Mouse (Mus musculus): Measurements from ENCODE around the gene 4930524B15Rik. TPM values are rescaled to one million over a fixed set of nuclear protein-coding genes. Genes with fewer than 3 reads are reported as not detected.

Gene 4930524B15Rik
- polyA plus RNA-seq, 1 experiment from 2014 or later, result 0.18 TPM

GRCm38 (mm10) chr11:32013014-32013427 is 47.6 kb downstream of the 4930524B15Rik start:
- peak overlapping the region; percentile 25; the same call in 1 of the 2 replicates for H3K27ac ChIP-seq
- TF ChIP-seq CTCF (IDR thresholded peaks at IDR 0.05; ENCODE audit: low read depth), result no peak
- DNase-seq (ENCODE audit: low spot score), result no peak
- H3K9me3 ChIP-seq (replicated peaks; ENCODE audit: low read length), result no peaks in the 10 kb centered on the region
- H3K27me3 ChIP-seq (ENCODE audit: insufficient read depth, low read length), result no peaks in the 10 kb centered on the region
- no peak overlapping the region for H3K4me3 ChIP-seq (replicated peaks; ENCODE audit: low read depth, low read length)
- no peak overlapping the region for H3K9ac ChIP-seq (ENCODE audit: low read depth, low read length)
- WGBS, result 70% methylated on average over 4 of the region's 4 CpGs
- H3K4me1 ChIP-seq (replicated peaks; ENCODE audit: insufficient read depth, low read length), result 0 out of 2 replicates have a peak, but pooled peaks cover 3% of the 10 kb centered on the region
- H3K36me3 ChIP-seq (ENCODE audit: insufficient read depth, low read length), result no peaks in the 10 kb centered on the region
- peak; percentile 33; the same call in 1 of the 2 replicates for ATAC-seq (replicated peaks; ENCODE audit: low FRiP score, low read depth)
- no peak overlapping the region for H3K4me2 ChIP-seq (ENCODE audit: low read length)

- no peak for DNase-seq (ENCODE audit: low spot score)
- no peak for ATAC-seq (replicated peaks; ENCODE audit: low FRiP score, low read depth)
- Histone ChIP-seq H3K4me1 (replicated peaks; ENCODE audit: insufficient read depth, low read length) (0 out of 2 replicates have a peak, but pooled peaks cover 3% of the 10 kb centered on the region), H3K36me3 (ENCODE audit: insufficient read depth, low read length) (no peaks in the 10 kb centered on the region), H3K27me3 (ENCODE audit: insufficient read depth, low read length) (no peaks in the 10 kb centered on the region), H3K9ac (ENCODE audit: low read depth, low read length) (no peak overlapping the region), H3K27ac (0 out of 2 replicates have a peak overlapping the region, but pooled peaks have one; percentile 25), H3K4me3 (replicated peaks; ENCODE audit: low read depth, low read length) (no peak overlapping the region), H3K4me2 (ENCODE audit: low read length) (no peak overlapping the region), H3K9me3 (replicated peaks; ENCODE audit: low read length) (no peaks in the 10 kb centered on the region)
- no peak for TF ChIP-seq CTCF (IDR thresholded peaks at IDR 0.05; ENCODE audit: low read depth)
- 92% methylated on average over 1 of the region's 1 CpGs for WGBS
Observed at GRCm38 (mm10) chr11:32013561-32013960, 48.2 kb downstream of the 4930524B15Rik start.

- Histone ChIP-seq H3K9me3 (replicated peaks; ENCODE audit: low read length) (no peaks in the 10 kb centered on the region), H3K36me3 (ENCODE audit: insufficient read depth, low read length) (no peaks in the 10 kb centered on the region), H3K4me1 (replicated peaks; ENCODE audit: insufficient read depth, low read length) (no peaks in the 10 kb centered on the region), H3K4me3 (replicated peaks; ENCODE audit: low read depth, low read length) (no peak overlapping the region), H3K27me3 (ENCODE audit: insufficient read depth, low read length) (no peaks in the 10 kb centered on the region), H3K27ac (no peak overlapping the region), H3K4me2 (ENCODE audit: low read length) (no peak overlapping the region), H3K9ac (ENCODE audit: low read depth, low read length) (no peak overlapping the region)
- ATAC-seq (replicated peaks; ENCODE audit: low FRiP score, low read depth), result no peak
- TF ChIP-seq CTCF (IDR thresholded peaks at IDR 0.05; ENCODE audit: low read depth), result no peak
- no peak for DNase-seq (ENCODE audit: low spot score)
- WGBS, result 50% methylated on average over 4 of the region's 4 CpGs
Observed at GRCm38 (mm10) chr11:32018201-32018600, 52.8 kb downstream of the 4930524B15Rik start.

- no peaks in the 10 kb centered on the region for H3K27me3 ChIP-seq (ENCODE audit: insufficient read depth, low read length)
- H3K9ac ChIP-seq (ENCODE audit: low read depth, low read length), result no peak overlapping the region
- no peaks in the 10 kb centered on the region for H3K9me3 ChIP-seq (replicated peaks; ENCODE audit: low read length)
- H3K4me2 ChIP-seq (ENCODE audit: low read length), result no peak overlapping the region
- H3K4me3 ChIP-seq (replicated peaks; ENCODE audit: low read depth, low read length), result no peak overlapping the region
- WGBS, result 28% methylated on average over 8 of the region's 8 CpGs
- no peaks in the 10 kb centered on the region for H3K4me1 ChIP-seq (replicated peaks; ENCODE audit: insufficient read depth, low read length)
- H3K27ac ChIP-seq, result no peak overlapping the region
- ATAC-seq (replicated peaks; ENCODE audit: low FRiP score, low read depth) (no peak), DNase-seq (ENCODE audit: low spot score) (no peak)
- TF ChIP-seq CTCF (IDR thresholded peaks at IDR 0.05; ENCODE audit: low read depth), result no peak
- H3K36me3 ChIP-seq (ENCODE audit: insufficient read depth, low read length), result no peaks in the 10 kb centered on the region
Observed at GRCm38 (mm10) chr11:32020031-32020965, 54.9 kb downstream of the 4930524B15Rik start.

- H3K27ac ChIP-seq, result no peak overlapping the region
- DNase-seq (ENCODE audit: low spot score), result peak; percentile 63
- no peaks in the 10 kb centered on the region for H3K9me3 ChIP-seq (replicated peaks; ENCODE audit: low read length)
- 0 out of 2 replicates have a peak, but pooled peaks cover 7% of the 10 kb centered on the region for H3K4me1 ChIP-seq (replicated peaks; ENCODE audit: insufficient read depth, low read length)
- H3K27me3 ChIP-seq (ENCODE audit: insufficient read depth, low read length), result no peaks in the 10 kb centered on the region
- H3K4me2 ChIP-seq (ENCODE audit: low read length), result no peak overlapping the region
- no peak overlapping the region for H3K4me3 ChIP-seq (replicated peaks; ENCODE audit: low read depth, low read length)
- no peak overlapping the region for H3K9ac ChIP-seq (ENCODE audit: low read depth, low read length)
- ATAC-seq (replicated peaks; ENCODE audit: low FRiP score, low read depth), result no peak
- no peaks in the 10 kb centered on the region for H3K36me3 ChIP-seq (ENCODE audit: insufficient read depth, low read length)
- 43% methylated on average over 5 of the region's 5 CpGs for WGBS
- TF ChIP-seq CTCF (IDR thresholded peaks at IDR 0.05; ENCODE audit: low read depth), result no peak
Observed at GRCm38 (mm10) chr11:32026634-32027033, 61.2 kb downstream of the 4930524B15Rik start.

GRCm38 (mm10) chr11:32027474-32028342 is 62.3 kb downstream of the 4930524B15Rik start:
- Histone ChIP-seq H3K27me3 (ENCODE audit: insufficient read depth, low read length) (no peaks in the 10 kb centered on the region), H3K36me3 (ENCODE audit: insufficient read depth, low read length) (no peaks in the 10 kb centered on the region), H3K9me3 (replicated peaks; ENCODE audit: low read length) (no peaks in the 10 kb centered on the region), H3K4me2 (ENCODE audit: low read length) (no peak overlapping the region), H3K27ac (no peak overlapping the region), H3K4me3 (replicated peaks; ENCODE audit: low read depth, low read length) (no peak overlapping the region), H3K9ac (ENCODE audit: low read depth, low read length) (no peak overlapping the region), H3K4me1 (replicated peaks; ENCODE audit: insufficient read depth, low read length) (0 out of 2 replicates have a peak, but pooled peaks cover 7% of the 10 kb centered on the region)
- DNase-seq (ENCODE audit: low spot score), result peak; percentile 49
- ATAC-seq (replicated peaks; ENCODE audit: low FRiP score, low read depth), result no peak
- no peak for TF ChIP-seq CTCF (IDR thresholded peaks at IDR 0.05; ENCODE audit: low read depth)
- WGBS, result 44% methylated on average over 7 of the region's 7 CpGs
